Mouse (Mus musculus) large intestine, adult 2 months (tissue): ENCODE results near the gene Wrap53. TPM values are rescaled to one million over a fixed set of nuclear protein-coding genes. Genes with fewer than 3 reads are reported as not detected.

Experiments used
- DNase-seq: peaks from one replicate; pipeline ENCODE4 v3.0.0-alpha.2; 2012; ENCODE audit warnings: low read depth, low spot score
- WGBS: fragments of 180-500 bp; shearing (Covaris S2); methylation state at CpG from one replicate; pipeline ENCODE4 v1.1.7; 2018; 5-methylcytosine and 5-hydroxymethylcytosine counted together
- polyA plus RNA-seq: library from polyadenylated mRNA; depleted of rRNA; stranded (reverse); fragments of >200 nt; gene quantifications from 2 replicates; pipeline ENCODE4 v1.2.3, GENCODE M21; 2012

The Wrap53 gene
- polyA plus RNA-seq, 1 experiment, result 28.7 TPM

GRCm38 (mm10) chr11:69578301-69578700 lies 1.8 kb downstream of the Wrap53 start:
- no peak for DNase-seq
- WGBS, result 8% methylated on average over 15 of the region's 15 CpGs

GRCm38 (mm10) chr11:69576307-69576706 lies 3.7 kb downstream of the Wrap53 start:
- 68% methylated on average over 5 of the region's 5 CpGs for WGBS
- no peak for DNase-seq

- no peak for DNase-seq
- WGBS, result 57% methylated on average over 3 of the region's 3 CpGs
Measured at GRCm38 (mm10) chr11:69575220-69575619, 4.8 kb downstream of the Wrap53 start.

- DNase-seq, result no peak
- WGBS, result 85% methylated on average over 8 of the region's 8 CpGs
Measured at GRCm38 (mm10) chr11:69565131-69565530, 14.9 kb downstream of the Wrap53 start.

- WGBS, result 36% methylated on average over 3 of the region's 3 CpGs
- DNase-seq, result no peak
Measured at GRCm38 (mm10) chr11:69564391-69564790, 15.7 kb downstream of the Wrap53 start.

- 89% methylated on average over 13 of the region's 13 CpGs for WGBS
- DNase-seq, result no peak
Measured at GRCm38 (mm10) chr11:69563373-69563772, 16.7 kb downstream of the Wrap53 start.

GRCm38 (mm10) chr11:69560896-69561854 lies 18.9 kb downstream of the Wrap53 start:
- 79% methylated on average over 16 of the region's 16 CpGs for WGBS
- no peak for DNase-seq

- DNase-seq, result no peak
- WGBS, result 14% methylated on average over 59 of the region's 59 CpGs
Measured at GRCm38 (mm10) chr11:69559851-69560765, 19.9 kb downstream of the Wrap53 start, which contains the start of gene Efnb3. Gene Efnb3 (minus strand): TSS chr11:69560205.

GRCm38 (mm10) chr11:69559183-69559582 lies 20.9 kb downstream of the Wrap53 start:
- 51% methylated on average over 5 of the region's 5 CpGs for WGBS
- no peak for DNase-seq

GRCm38 (mm10) chr11:69558756-69559155 lies 21.3 kb downstream of the Wrap53 start:
- DNase-seq, result no peak
- WGBS, result 47% methylated on average over 6 of the region's 6 CpGs

- DNase-seq, result no peak
- 51% methylated on average over 14 of the region's 14 CpGs for WGBS
Measured at GRCm38 (mm10) chr11:69557381-69557958, 22.6 kb downstream of the Wrap53 start.

- no peak for DNase-seq
- 84% methylated on average over 5 of the region's 5 CpGs for WGBS
Measured at GRCm38 (mm10) chr11:69554539-69555140, 25.4 kb downstream of the Wrap53 start.

- DNase-seq, result no peak
- 24% methylated on average over 2 of the region's 2 CpGs for WGBS
Measured at GRCm38 (mm10) chr11:69553341-69553721, 26.7 kb downstream of the Wrap53 start.

GRCm38 (mm10) chr11:69552622-69553340 lies 27.3 kb downstream of the Wrap53 start:
- no peak for DNase-seq
- WGBS, result 26% methylated on average over 14 of the region's 14 CpGs

GRCm38 (mm10) chr11:69551310-69551709 lies 28.7 kb downstream of the Wrap53 start:
- WGBS, result 72% methylated on average over 4 of the region's 4 CpGs
- no peak for DNase-seq

GRCm38 (mm10) chr11:69549060-69549656 lies 30.9 kb downstream of the Wrap53 start, which contains the start of gene Dnah2:
Gene Dnah2 (minus strand): TSS chr11:69549110.
- DNase-seq, result no peak
- 52% methylated on average over 12 of the region's 12 CpGs for WGBS

GRCm38 (mm10) chr11:69547071-69547470 lies 33.0 kb downstream of the Wrap53 start:
- DNase-seq, result no peak
- 1% methylated on average over 15 of the region's 15 CpGs for WGBS

- no peak for DNase-seq
- 1% methylated on average over 44 of the region's 44 CpGs for WGBS
Measured at GRCm38 (mm10) chr11:69546423-69547053, 33.5 kb downstream of the Wrap53 start.
